19 mouse cellular contexts compared by ENCODE assay signal in the genomic region with DNA sequence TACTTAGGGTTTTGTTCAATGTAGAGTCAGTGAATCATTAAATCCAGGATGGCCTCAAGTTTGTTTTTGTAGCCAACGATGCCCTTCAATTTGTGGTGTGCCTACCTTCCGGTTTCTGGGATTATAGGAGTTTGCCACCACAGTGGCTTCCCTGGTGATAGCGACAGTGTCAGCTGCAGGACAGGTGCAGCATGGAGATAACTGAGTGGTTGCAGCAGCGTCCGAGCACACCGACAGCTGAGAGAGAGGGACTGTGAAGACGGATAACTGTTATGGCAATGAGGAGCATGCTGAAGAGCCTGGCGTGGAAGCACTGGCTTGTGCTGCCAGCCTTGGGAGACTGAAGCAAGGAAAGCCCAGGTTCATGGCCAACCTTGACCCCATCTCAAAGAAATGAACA. TPM values are rescaled to one million over a fixed set of nuclear protein-coding genes. Genes with fewer than 3 reads are reported as not detected.
A peak's percentile ranks its signal among the peaks of the same experiment; 100 is the strongest.
DNase-seq lines count a peak whose midpoint lies in the region; ATAC-seq and TF ChIP-seq lines count a peak whose summit lies in the region.
"Had no signal": no experiment of that assay in that cellular context is flagged by ENCODE, and none has a peak within 500 bp of the region (broad histone marks: within the 10 kb centered on the region; RNA-seq: fewer than 3 reads in every experiment).

No protein-coding gene starts in this region.

- peaks cover 95% of the 10 kb centered on the region for H3K36me3 ChIP-seq in liver, embryonic 12.5 days
- H3K36me3 ChIP-seq in liver, embryonic 16.5 days (ENCODE audit: control insufficient read depth, insufficient read depth) = peaks cover 51% of the 10 kb centered on the region
- peaks cover 67% of the 10 kb centered on the region for H3K36me3 ChIP-seq in myocyte (ENCODE audit: control insufficient read depth, insufficient read depth)
- H3K36me3 ChIP-seq in intestine, embryonic 15.5 days = peaks cover 38% of the 10 kb centered on the region
- H3K36me3 ChIP-seq in hindbrain, embryonic 10.5 days = peaks cover 100% of the 10 kb centered on the region

- H3K27me3 ChIP-seq in liver, embryonic 12.5 days (replicated peaks) = no peaks in the 10 kb centered on the region
- H3K27me3 ChIP-seq in liver, embryonic 16.5 days (ENCODE audit: control insufficient read depth, insufficient read depth, low read depth, low read length) = no peaks in the 10 kb centered on the region
- H3K27me3 ChIP-seq in myocyte (ENCODE audit: control insufficient read depth, insufficient read depth, insufficient read length) = no peaks in the 10 kb centered on the region
- no peaks in the 10 kb centered on the region for H3K27me3 ChIP-seq in intestine, embryonic 15.5 days (replicated peaks)
- H3K27me3 ChIP-seq in hindbrain, embryonic 10.5 days (ENCODE audit: insufficient read depth, poor library complexity, severe bottlenecking) = no peaks in the 10 kb centered on the region
- H3K27me3 ChIP-seq: embryonic facial prominence, embryonic 12.5 days; forebrain, embryonic 13.5 days; heart, embryonic 15.5 days had no signal

- no peaks in the 10 kb centered on the region for H3K79me2 ChIP-seq in myocyte (ENCODE audit: control insufficient read depth, insufficient read depth)

- no peaks in the 10 kb centered on the region for H3K9me3 ChIP-seq in liver, embryonic 12.5 days (replicated peaks)
- no peaks in the 10 kb centered on the region for H3K9me3 ChIP-seq in liver, embryonic 16.5 days (replicated peaks; ENCODE audit: control insufficient read depth, low read length)
- H3K9me3 ChIP-seq in intestine, embryonic 15.5 days = no peaks in the 10 kb centered on the region
- no peaks in the 10 kb centered on the region for H3K9me3 ChIP-seq in hindbrain, embryonic 10.5 days
- H3K9me3 ChIP-seq: embryonic facial prominence, embryonic 12.5 days; forebrain, embryonic 13.5 days; heart, embryonic 15.5 days had no signal

- ATAC-seq in erythroblast, adult 5-6 weeks (replicated peaks; ENCODE audit: low FRiP score, poor library complexity, severe bottlenecking) = peak; percentile 83
- ATAC-seq in liver, embryonic 12.5 days = peak; percentile 86
- ATAC-seq in liver, embryonic 16.5 days (ENCODE audit: low read depth) = peak; percentile 61; the same call in 1 of the 2 replicates
- ATAC-seq in intestine, embryonic 15.5 days = no peak
- ATAC-seq: forebrain, embryonic 13.5 days had no signal

- no peak overlapping the region; the same call in 1 of the 2 replicates for H3K27ac ChIP-seq in liver, embryonic 12.5 days
- no peak overlapping the region for H3K27ac ChIP-seq in liver, embryonic 16.5 days (ENCODE audit: low read length)
- no peak overlapping the region for H3K27ac ChIP-seq in intestine, embryonic 15.5 days
- no peak overlapping the region for H3K27ac ChIP-seq in hindbrain, embryonic 10.5 days
- H3K27ac ChIP-seq: embryonic facial prominence, embryonic 12.5 days; forebrain, embryonic 13.5 days; gastrocnemius, adult 2 months; heart, embryonic 15.5 days; hindbrain, embryonic 14.5 days had no signal

- H3ac ChIP-seq in myocyte (ENCODE audit: control insufficient read depth, insufficient read length) = no peak overlapping the region

- DNase-seq in ovary, postnatal 14 days (ENCODE audit: low spot score) = no peak
- DNase-seq in hindbrain, embryonic 10.5 days (ENCODE audit: low spot score) = no peak
- DNase-seq: adrenal gland, postnatal 10 days; cerebellum, adult 11-12 months; cerebellum, adult 9-10 months; cerebellum, postnatal 25 days; gastrocnemius, adult 2 months; heart, adult 18-20 months; heart, postnatal 14 days had no signal

- WGBS in liver, embryonic 12.5 days (ENCODE audit: insufficient replicate concordance) = 55% methylated on average over 8 of the region's 8 CpGs
- WGBS in liver, embryonic 16.5 days (ENCODE audit: insufficient replicate concordance) = 40% methylated on average over 8 of the region's 8 CpGs
- 90% methylated on average over 8 of the region's 8 CpGs for WGBS in intestine, embryonic 15.5 days
- 94% methylated on average over 8 of the region's 8 CpGs for WGBS in hindbrain, embryonic 10.5 days

- H3K9ac ChIP-seq in liver, embryonic 12.5 days = no peak overlapping the region
- no peak overlapping the region for H3K9ac ChIP-seq in liver, embryonic 16.5 days (ENCODE audit: low read depth, low read length)
- H3K9ac ChIP-seq in intestine, embryonic 15.5 days = no peak overlapping the region
- H3K9ac ChIP-seq: embryonic facial prominence, embryonic 12.5 days; forebrain, embryonic 13.5 days; heart, embryonic 15.5 days; hindbrain, embryonic 14.5 days had no signal

- no peak overlapping the region for H3K4me2 ChIP-seq in liver, embryonic 12.5 days
- H3K4me2 ChIP-seq in liver, embryonic 16.5 days (ENCODE audit: low read depth, low read length) = no peak overlapping the region
- no peak overlapping the region for H3K4me2 ChIP-seq in myocyte (ENCODE audit: low read depth)
- H3K4me2 ChIP-seq in intestine, embryonic 15.5 days (replicated peaks) = no peak overlapping the region
- H3K4me2 ChIP-seq: embryonic facial prominence, embryonic 12.5 days; forebrain, embryonic 13.5 days; heart, embryonic 11.5 days; heart, embryonic 15.5 days; hindbrain, embryonic 14.5 days had no signal

- no peak for TF ChIP-seq POLR2A in myocyte (IDR thresholded peaks at IDR 0.05; ENCODE audit: insufficient read length, low read depth)

- H3K4me1 ChIP-seq in liver, embryonic 12.5 days = no peaks in the 10 kb centered on the region
- H3K4me1 ChIP-seq in liver, embryonic 16.5 days (ENCODE audit: control insufficient read depth, low read depth, low read length) = no peaks in the 10 kb centered on the region
- H3K4me1 ChIP-seq in intestine, embryonic 15.5 days (replicated peaks) = no peaks in the 10 kb centered on the region
- no peaks in the 10 kb centered on the region for H3K4me1 ChIP-seq in hindbrain, embryonic 10.5 days (replicated peaks)
- H3K4me1 ChIP-seq: embryonic facial prominence, embryonic 12.5 days; forebrain, embryonic 13.5 days; heart, embryonic 15.5 days had no signal

- no peak overlapping the region for H3K4me3 ChIP-seq in liver, embryonic 12.5 days
- H3K4me3 ChIP-seq in liver, embryonic 16.5 days (ENCODE audit: low read depth, low read length) = no peak overlapping the region
- no peak overlapping the region for H3K4me3 ChIP-seq in myocyte
- H3K4me3 ChIP-seq in intestine, embryonic 15.5 days (replicated peaks) = no peak overlapping the region
- no peak overlapping the region for H3K4me3 ChIP-seq in hindbrain, embryonic 10.5 days
- H3K4me3 ChIP-seq: embryonic facial prominence, embryonic 12.5 days; forebrain, embryonic 13.5 days; gastrocnemius, adult 2 months; heart, embryonic 15.5 days had no signal

TF ChIP-seq in myocyte, 11 proteins besides CTCF, POLR2A, EP300 and RAD21:
- TF ChIP-seq MAX (IDR thresholded peaks at IDR 0.05; ENCODE audit: low read depth) = no peak
- no peak for TF ChIP-seq REST (IDR thresholded peaks at IDR 0.05; ENCODE audit: insufficient read depth, insufficient read length)
- peak; percentile 44 for TF ChIP-seq TCF12 (IDR thresholded peaks at IDR 0.05; ENCODE audit: insufficient read depth, poor library complexity, severe bottlenecking)
- peak in 2 of 3 experiments; percentile 96 to 98 for TF ChIP-seq MYOD1 (IDR thresholded peaks at IDR 0.05; ENCODE audit: control insufficient read depth in 1 of 3, insufficient read length in 2 of 3, low read depth in 2 of 3)
- peak; percentile 14 to 99 (median 96) for TF ChIP-seq MYOG (IDR thresholded peaks at IDR 0.05; ENCODE audit: control insufficient read depth in 1 of 3, insufficient read depth in 1 of 3, insufficient read length in 2 of 3, low read depth in 2 of 3)
- no peak for TF ChIP-seq SRF (IDR thresholded peaks at IDR 0.05; ENCODE audit: control insufficient read depth, insufficient read length, low read depth)
- TF ChIP-seq TCF3 (IDR thresholded peaks at IDR 0.05; ENCODE audit: insufficient read length, low read depth) = peak; percentile 92
TF ChIP-seq in myocyte: peak in this region for 4.

RNA-seq across cellular contexts. Expression of a gene that starts 22.6 kb away (rescaled TPM):
- 27.8 and 31.3 TPM in 2 replicates for total RNA-seq in erythroblast, adult 5-6 weeks (2015; ENCODE audit: low replicate concordance)
- 28.0 and 41.3 TPM in 2 replicates for total RNA-seq in erythroblast, adult 5-6 weeks (2017; ENCODE audit: low replicate concordance)
- polyA plus RNA-seq in liver, embryonic 12.5 days (2016; fragmentation: Nextera tagmentation; extraction: Ambion mirVana) = 83.2 and 87.3 TPM in 2 replicates
- polyA plus RNA-seq in liver, embryonic 16.5 days (2015; fragmentation: Nextera tagmentation; extraction: Ambion mirVana) = 32.8 and 33.0 TPM in 2 replicates
- polyA plus RNA-seq in myocyte (2012; fragmentation: generic; extraction: Trizol) = 75.7 TPM
- polyA plus RNA-seq in intestine, embryonic 15.5 days (2015; fragmentation: Nextera tagmentation; extraction: Ambion mirVana) = 78.9 and 86.1 TPM in 2 replicates
- polyA plus RNA-seq in hindbrain, embryonic 10.5 days (2016; fragmentation: Nextera tagmentation; extraction: Ambion mirVana) = 105 and 132 TPM in 2 replicates
